Mouse (Mus musculus) c-Kit-negative CD71-positive TER-119-positive erythroid progenitor cells, embryonic 14.5 days (primary cell): ENCODE data around the gene Fpgs.

Experiments
- DNase-seq: peaks from one replicate; pipeline ENCODE4 v3.0.0-alpha.2; 2013; ENCODE audit warnings: low read depth, low spot score

The Fpgs gene

GRCm38 (mm10) chr2:32700966-32701743 lies 2.8 kb downstream of the Fpgs start:
- no peak for DNase-seq

DNA sequence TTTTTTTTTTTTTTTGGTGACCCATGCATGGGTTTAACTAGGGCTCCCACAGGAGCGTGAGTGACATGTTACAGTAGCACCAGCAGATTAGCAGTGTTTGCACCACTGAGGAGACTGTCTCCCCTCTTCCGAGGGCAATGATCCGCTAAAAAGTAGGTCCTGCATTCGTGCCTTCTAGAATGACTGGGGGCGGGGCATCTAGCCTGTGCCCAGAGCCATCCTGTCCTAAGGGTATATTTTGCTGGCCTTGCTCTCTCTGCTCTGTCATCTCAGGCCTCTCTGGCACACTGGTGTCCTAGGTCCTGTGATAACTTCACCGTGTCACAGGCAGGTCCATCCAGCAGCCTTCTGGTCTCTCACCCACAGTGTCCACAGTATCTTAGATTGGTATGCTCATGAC lies 4.3 kb downstream of the Fpgs start:
- no peak for DNase-seq

- no peak for DNase-seq
Observed at GRCm38 (mm10) chr2:32694691-32695090, 9.3 kb downstream of the Fpgs start.

- peak; percentile 84 for DNase-seq
Observed at GRCm38 (mm10) chr2:32693823-32694411, 10.0 kb downstream of the Fpgs start.

DNA sequence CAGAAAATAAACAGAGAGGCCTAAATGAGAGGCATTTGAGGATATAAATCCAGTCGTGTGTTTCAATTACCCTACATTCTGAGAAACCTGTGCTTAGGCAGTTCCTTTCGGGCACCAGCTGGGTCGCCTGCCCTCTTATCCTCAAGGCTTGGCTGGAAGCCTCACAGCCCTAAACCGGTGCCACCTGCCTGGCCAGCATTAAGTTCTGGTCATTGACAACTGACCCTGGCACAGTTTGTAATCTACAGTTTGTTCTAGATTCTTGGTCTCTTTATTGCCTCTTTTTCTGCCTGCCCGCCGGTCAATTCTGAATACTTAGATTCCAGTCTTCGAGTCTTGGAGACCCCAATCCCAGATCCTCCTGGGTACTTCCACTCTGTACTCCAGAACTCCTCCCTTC lies 10.7 kb downstream of the Fpgs start:
- DNase-seq = no peak

GRCm38 (mm10) chr2:32692496-32692895 lies 11.4 kb downstream of the Fpgs start:
- no peak for DNase-seq

- DNase-seq = no peak
Observed at GRCm38 (mm10) chr2:32691041-32691440, 12.9 kb downstream of the Fpgs start.

GRCm38 (mm10) chr2:32689420-32689819 lies 14.5 kb downstream of the Fpgs start:
- peak; percentile 68 for DNase-seq

DNA sequence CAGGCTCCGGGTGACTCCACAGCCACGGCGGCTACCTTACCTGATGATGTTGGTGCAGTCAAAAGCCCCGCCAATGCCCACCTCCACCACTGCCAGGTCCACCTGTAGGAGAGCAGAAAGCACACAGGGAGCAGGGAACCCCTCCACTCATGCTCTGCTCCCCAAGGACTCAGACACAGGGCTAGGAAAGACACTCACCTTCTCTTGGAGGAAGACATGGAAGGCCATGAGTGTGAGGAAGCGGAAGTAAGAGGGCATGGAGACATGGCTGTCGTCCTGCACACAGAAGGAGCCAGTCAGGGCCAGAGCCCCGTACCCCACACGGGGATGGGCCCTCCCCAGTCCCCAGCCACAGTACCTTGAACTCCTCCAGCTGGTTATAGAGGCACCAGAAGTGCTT lies 16.4 kb downstream of the Fpgs start:
- DNase-seq = no peak

DNA sequence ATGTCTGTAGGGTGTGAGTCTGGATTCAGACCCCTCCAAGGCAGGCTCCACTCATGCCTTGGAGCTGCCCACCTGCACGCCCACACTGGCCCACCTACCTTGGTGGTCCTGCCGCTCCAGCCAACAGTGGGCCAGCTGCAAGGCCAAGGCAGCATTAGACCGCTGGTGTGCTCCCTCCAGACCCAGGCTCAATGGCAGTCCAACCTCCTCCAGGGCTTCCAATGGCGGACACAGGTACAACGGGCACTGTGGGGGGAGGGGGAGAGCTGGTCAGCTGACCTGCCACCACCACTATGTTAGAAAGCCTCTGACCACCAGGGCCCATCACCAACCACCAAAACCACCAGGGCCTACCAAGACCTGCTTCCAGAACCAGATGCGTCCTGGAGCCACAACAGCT lies 17.3 kb downstream of the Fpgs start:
- DNase-seq = no peak

GRCm38 (mm10) chr2:32685807-32686206 lies 18.1 kb downstream of the Fpgs start:
- no peak for DNase-seq

GRCm38 (mm10) chr2:32684681-32685428 lies 19.1 kb downstream of the Fpgs start:
- DNase-seq = no peak

GRCm38 (mm10) chr2:32683701-32684100 lies 20.2 kb downstream of the Fpgs start:
- DNase-seq = no peak

- no peak for DNase-seq
Observed at GRCm38 (mm10) chr2:32682721-32683417, 21.1 kb downstream of the Fpgs start.

DNA sequence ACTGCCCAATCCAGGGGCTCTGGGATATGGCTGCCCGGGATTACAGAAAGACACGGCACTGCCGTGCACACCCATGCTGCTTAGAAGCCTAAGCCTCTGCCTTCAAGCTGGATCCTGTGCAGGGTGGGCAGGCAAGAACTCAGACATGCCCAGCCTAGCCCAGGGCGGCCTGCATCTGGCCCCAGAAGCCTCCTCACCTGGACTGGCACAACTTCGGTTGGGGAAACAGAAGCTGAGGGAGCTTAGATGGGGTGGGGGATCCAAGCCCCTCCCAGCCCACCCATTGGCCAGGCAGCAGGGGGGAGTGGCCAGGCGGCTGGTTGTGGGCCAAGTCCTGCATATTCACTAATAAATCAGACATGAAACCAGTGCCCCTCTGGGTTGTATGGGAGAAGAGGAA lies 22.2 kb downstream of the Fpgs start:
- no peak for DNase-seq

DNA sequence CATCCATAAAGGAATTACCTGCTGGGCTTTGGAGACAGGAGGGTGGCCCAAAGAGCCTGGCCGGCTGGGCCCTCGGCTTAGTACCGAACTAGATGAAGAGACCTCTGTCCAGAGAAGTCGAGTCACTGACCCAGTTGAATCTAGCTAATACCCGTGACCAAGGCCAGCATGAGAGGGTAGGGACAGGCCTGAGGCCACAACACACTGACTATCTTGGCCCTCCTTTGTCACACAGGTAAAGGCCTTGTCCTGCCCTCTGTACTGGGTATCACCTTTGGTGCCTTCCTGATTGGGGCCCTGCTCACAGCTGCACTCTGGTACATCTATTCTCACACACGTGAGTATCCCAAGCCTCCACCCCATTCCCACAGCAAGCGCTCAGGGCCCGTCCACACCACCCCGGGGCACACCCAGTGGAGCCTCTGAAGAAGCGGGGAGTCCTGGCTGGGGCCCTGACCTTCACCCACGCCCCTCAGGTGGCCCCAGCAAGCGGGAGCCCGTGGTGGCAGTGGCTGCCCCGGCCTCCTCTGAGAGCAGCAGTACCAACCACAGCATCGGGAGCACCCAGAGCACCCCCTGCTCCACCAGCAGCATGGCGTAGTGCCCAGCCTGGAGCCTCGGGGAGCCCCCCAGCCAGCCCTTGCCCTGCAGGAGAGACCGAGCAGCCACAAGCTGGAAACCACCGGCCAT lies 22.8 kb downstream of the Fpgs start:
- no peak for DNase-seq

GRCm38 (mm10) chr2:32680051-32680451 lies 23.9 kb downstream of the Fpgs start:
- no peak for DNase-seq

- DNase-seq = no peak
Observed at GRCm38 (mm10) chr2:32677683-32678082, 26.3 kb downstream of the Fpgs start.

- DNase-seq = no peak
Observed at GRCm38 (mm10) chr2:32676821-32677220, 27.1 kb downstream of the Fpgs start.

GRCm38 (mm10) chr2:32673176-32673917 lies 30.6 kb downstream of the Fpgs start:
- no peak for DNase-seq
